Mouse (Mus musculus) limb, embryonic 11.5 days (tissue): Measurements from ENCODE around the gene Tex45. TPM values are rescaled to one million over a fixed set of nuclear protein-coding genes. Genes with fewer than 3 reads are reported as not detected.

ENCODE experiments used
- ATAC-seq: fragments of 200-750 bp; cut with Nextera tagmentation; 2 replicates; pipeline ENCODE4 v1.8.0; 2017; ENCODE audit warnings: low read depth; ENCODE audit not compliant: insufficient number of reproducible peaks, low FRiP score, low TSS enrichment
- DNase-seq: peaks from one replicate; pipeline ENCODE4 v3.0.0-alpha.2; 2015; ENCODE audit warnings: low spot score
- H3K27ac ChIP-seq: fragments of 300-500 bp; sonication (generic); replicated peaks from 2 replicates; pipeline ENCODE4 v1.5.1; 2014; ENCODE audit warnings: low read depth, mild to moderate bottlenecking, low read length
- H3K27me3 ChIP-seq: fragments of 300-500 bp; sonication (generic); 2 replicates; pipeline ENCODE4 v1.6.1; 2014; ENCODE audit warnings: mild to moderate bottlenecking, low read length, mixed read lengths; ENCODE audit not compliant: control insufficient read depth, insufficient read depth
- H3K36me3 ChIP-seq: fragments of 300-500 bp; sonication (generic); 2 replicates; pipeline ENCODE4 v1.6.1; 2014; ENCODE audit warnings: mild to moderate bottlenecking, low read length, moderate library complexity, mixed read lengths; ENCODE audit not compliant: control insufficient read depth, insufficient read depth
- H3K4me1 ChIP-seq: fragments of 300-500 bp; sonication (generic); 2 replicates; pipeline ENCODE4 v1.6.1; 2014; ENCODE audit warnings: low read length, mixed read lengths; ENCODE audit not compliant: control insufficient read depth, insufficient read depth
- H3K4me2 ChIP-seq: fragments of 300-500 bp; sonication (generic); 2 replicates; pipeline ENCODE4 v1.6.1; 2014; ENCODE audit warnings: low read depth, mild to moderate bottlenecking, moderate library complexity; ENCODE audit not compliant: severe bottlenecking
- H3K4me3 ChIP-seq: fragments of 300-500 bp; sonication (generic); 2 replicates; pipeline ENCODE4 v1.5.1; 2014; ENCODE audit warnings: low read depth, low read length
- H3K9ac ChIP-seq: fragments of 300-500 bp; sonication (generic); 2 replicates; pipeline ENCODE4 v1.6.1; 2014; ENCODE audit warnings: mild to moderate bottlenecking, low read length
- H3K9me3 ChIP-seq: fragments of 300-500 bp; sonication (generic); 2 replicates; pipeline ENCODE4 v1.6.1; 2016; ENCODE audit warnings: low read length; ENCODE audit not compliant: control insufficient read depth
- WGBS: fragments of 180-500 bp; shearing (Covaris S2); extraction: QIAGEN DNeasy Blood & Tissue Kit; methylation state at CpG from one replicate; pipeline ENCODE4 v1.1.7; 2014; 5-methylcytosine and 5-hydroxymethylcytosine counted together
- polyA plus RNA-seq: library from polyadenylated mRNA; unstranded; fragments of >200 nt; fragmentation: Nextera tagmentation; extraction: Ambion mirVana; gene quantifications from 2 replicates; pipeline ENCODE4 v1.2.1, GENCODE M21; 2014

Tex45 gene
- polyA plus RNA-seq, 1 experiment from 2014 or later, result not detected

GRCm38 (mm10) chr8:3495578-3496427, 25.1 kb downstream of the Tex45 start:
- 96% methylated on average over 44 of the region's 44 CpGs for WGBS
- Histone ChIP-seq H3K4me1 (peaks cover under 1% of the 10 kb centered on the region; the same call in 1 of the 2 replicates), H3K9me3 (peaks cover 8% of the 10 kb centered on the region), H3K9ac (no peak overlapping the region), H3K27ac (no peak overlapping the region), H3K4me2 (no peak overlapping the region), H3K36me3 (peaks cover 22% of the 10 kb centered on the region), H3K4me3 (no peak overlapping the region), H3K27me3 (no peaks in the 10 kb centered on the region)
- no peak for DNase-seq
- ATAC-seq, result no peak

GRCm38 (mm10) chr8:3496428-3496748, 25.7 kb downstream of the Tex45 start:
- Histone ChIP-seq H3K4me1 (peaks cover 6% of the 10 kb centered on the region; the same call in 1 of the 2 replicates), H3K27me3 (no peaks in the 10 kb centered on the region), H3K9me3 (peaks cover 8% of the 10 kb centered on the region), H3K36me3 (peaks cover 22% of the 10 kb centered on the region), H3K4me3 (no peak overlapping the region), H3K4me2 (no peak overlapping the region), H3K27ac (no peak overlapping the region), H3K9ac (no peak overlapping the region)
- 91% methylated on average over 15 of the region's 15 CpGs for WGBS
- DNase-seq (no peak), ATAC-seq (no peak)

GRCm38 (mm10) chr8:3498583-3498982, 27.9 kb downstream of the Tex45 start:
- Histone ChIP-seq H3K9me3 (peaks cover 8% of the 10 kb centered on the region), H3K27ac (no peak overlapping the region), H3K4me2 (no peak overlapping the region), H3K4me3 (no peak overlapping the region), H3K4me1 (peaks cover 6% of the 10 kb centered on the region; the same call in 1 of the 2 replicates), H3K27me3 (no peaks in the 10 kb centered on the region), H3K36me3 (peaks cover 22% of the 10 kb centered on the region), H3K9ac (no peak overlapping the region)
- ATAC-seq (no peak), DNase-seq (no peak)
- 84% methylated on average over 3 of the region's 3 CpGs for WGBS

- H3K9ac ChIP-seq, result peak overlapping the region; percentile 76
- ATAC-seq (peak; percentile 4; the same call in 1 of the 2 replicates), DNase-seq (no peak)
- peaks cover 6% of the 10 kb centered on the region; the same call in 1 of the 2 replicates for H3K4me1 ChIP-seq
- peak overlapping the region; percentile 75 for H3K4me2 ChIP-seq
- peaks cover 22% of the 10 kb centered on the region for H3K36me3 ChIP-seq
- 5% methylated on average over 8 of the region's 8 CpGs for WGBS
- peak overlapping the region; percentile 74 for H3K4me3 ChIP-seq
- peaks cover 8% of the 10 kb centered on the region for H3K9me3 ChIP-seq
- peak overlapping the region; percentile 87 for H3K27ac ChIP-seq
- H3K27me3 ChIP-seq, result no peaks in the 10 kb centered on the region
Measured at GRCm38 (mm10) chr8:3499751-3500150, 29.1 kb downstream of the Tex45 start.

- Histone ChIP-seq H3K27ac (peak within 1 kb of the TSS; percentile 87), H3K4me2 (peak within 1 kb of the TSS; percentile 75), H3K27me3 (no peaks in the 10 kb centered on the region), H3K4me1 (peaks cover 6% of the 10 kb centered on the region; the same call in 1 of the 2 replicates), H3K4me3 (peak within 1 kb of the TSS; percentile 74), H3K9me3 (peaks cover 8% of the 10 kb centered on the region), H3K9ac (peak within 1 kb of the TSS; percentile 76), H3K36me3 (peaks cover 18% of the 10 kb centered on the region)
- ATAC-seq (peak; percentile 87), DNase-seq (peak; percentile 99)
- WGBS, result under 1% methylated on average over 66 of the region's 70 CpGs
Measured at GRCm38 (mm10) chr8:3500235-3501090, 29.8 kb downstream of the Tex45 start, which contains the start of gene Mcoln1. Mcoln1 (plus strand) TSS chr8:3500457.

GRCm38 (mm10) chr8:3502217-3502616, 31.6 kb downstream of the Tex45 start:
- no peaks in the 10 kb centered on the region for H3K27me3 ChIP-seq
- ATAC-seq (no peak), DNase-seq (no peak)
- 68% methylated on average over 4 of the region's 4 CpGs for whole genome bisulfite sequencing
- H3K9me3 ChIP-seq, result no peaks in the 10 kb centered on the region
- peaks cover 6% of the 10 kb centered on the region; the same call in 1 of the 2 replicates for H3K4me1 ChIP-seq
- H3K36me3 ChIP-seq, result peaks cover under 1% of the 10 kb centered on the region; the same call in 1 of the 2 replicates
- H3K4me2 ChIP-seq, result no peak overlapping the region
- no peak overlapping the region for H3K4me3 ChIP-seq
- H3K9ac ChIP-seq, result no peak overlapping the region
- H3K27ac ChIP-seq, result no peak overlapping the region

- DNase-seq (no peak), ATAC-seq (no peak)
- Histone ChIP-seq H3K9me3 (no peaks in the 10 kb centered on the region), H3K4me3 (no peak overlapping the region), H3K36me3 (peaks cover 9% of the 10 kb centered on the region), H3K4me2 (no peak overlapping the region), H3K27me3 (no peaks in the 10 kb centered on the region), H3K9ac (no peak overlapping the region), H3K4me1 (no peaks in the 10 kb centered on the region), H3K27ac (no peak overlapping the region)
- WGBS, result 86% methylated on average over 6 of the region's 6 CpGs
Measured at GRCm38 (mm10) chr8:3507979-3508754, 37.5 kb downstream of the Tex45 start.
